Mouse (Mus musculus): ENCODE measurements around the gene Nmnat3. TPM values are rescaled to one million over a fixed set of nuclear protein-coding genes. Genes with fewer than 3 reads are reported as not detected.

Nmnat3 gene
- polyA plus RNA-seq, 1 experiment from 2014 or later = 7.7 TPM

GRCm38 (mm10) chr9:98439091-98439490 lies 151.9 kb downstream of the Nmnat3 start:
- Histone ChIP-seq H3K27ac (replicated peaks) (no peak overlapping the region), H3K36me3 (ENCODE audit: control insufficient read depth, insufficient read depth, low read length) (no peaks in the 10 kb centered on the region), H3K4me2 (replicated peaks; ENCODE audit: low read depth) (no peak overlapping the region), H3K27me3 (ENCODE audit: control insufficient read depth, insufficient read depth, low read length) (no peaks in the 10 kb centered on the region), H3K9me3 (ENCODE audit: control insufficient read depth, low read length) (no peaks in the 10 kb centered on the region), H3K4me1 (replicated peaks; ENCODE audit: control insufficient read depth, insufficient read depth) (no peaks in the 10 kb centered on the region; the same call in 1 of the 2 replicates), H3K4me3 (ENCODE audit: low read depth, low read length) (no peak overlapping the region), H3K9ac (ENCODE audit: low read length) (no peak overlapping the region)
- DNase-seq (ENCODE audit: low spot score) (no peak), ATAC-seq (ENCODE audit: low FRiP score, low TSS enrichment) (no peak)
- TF ChIP-seq CTCF (IDR thresholded peaks at IDR 0.05; ENCODE audit: low read depth) (no peak), EP300 (optimal IDR thresholded peaks at IDR 0.05) (no peak)
- WGBS = 78% methylated on average over 3 of the region's 3 CpGs

- Histone ChIP-seq H3K9ac (ENCODE audit: low read length) (no peak overlapping the region), H3K27ac (replicated peaks) (no peak overlapping the region), H3K4me2 (replicated peaks; ENCODE audit: low read depth) (no peak overlapping the region), H3K27me3 (ENCODE audit: control insufficient read depth, insufficient read depth, low read length) (no peaks in the 10 kb centered on the region), H3K4me1 (replicated peaks; ENCODE audit: control insufficient read depth, insufficient read depth) (no peaks in the 10 kb centered on the region; the same call in 1 of the 2 replicates), H3K4me3 (ENCODE audit: low read depth, low read length) (no peak overlapping the region), H3K9me3 (ENCODE audit: control insufficient read depth, low read length) (no peaks in the 10 kb centered on the region), H3K36me3 (ENCODE audit: control insufficient read depth, insufficient read depth, low read length) (peaks cover 2% of the 10 kb centered on the region; the same call in 1 of the 2 replicates)
- WGBS = 60% methylated on average over 5 of the region's 5 CpGs
- DNase-seq (ENCODE audit: low spot score) (peak; percentile 65), ATAC-seq (ENCODE audit: low FRiP score, low TSS enrichment) (no peak)
- TF ChIP-seq CTCF (IDR thresholded peaks at IDR 0.05; ENCODE audit: low read depth) = peak; percentile 91
- no peak for TF ChIP-seq EP300 (optimal IDR thresholded peaks at IDR 0.05)
Observed at GRCm38 (mm10) chr9:98442638-98443037, 155.4 kb downstream of the Nmnat3 start.

- Histone ChIP-seq H3K36me3 (ENCODE audit: control insufficient read depth, insufficient read depth, low read length) (peaks cover 2% of the 10 kb centered on the region; the same call in 1 of the 2 replicates), H3K4me1 (replicated peaks; ENCODE audit: control insufficient read depth, insufficient read depth) (no peaks in the 10 kb centered on the region; the same call in 1 of the 2 replicates), H3K4me2 (replicated peaks; ENCODE audit: low read depth) (no peak overlapping the region), H3K27ac (replicated peaks) (peak overlapping the region; percentile 4; the same call in 1 of the 2 replicates), H3K27me3 (ENCODE audit: control insufficient read depth, insufficient read depth, low read length) (no peaks in the 10 kb centered on the region), H3K4me3 (ENCODE audit: low read depth, low read length) (no peak overlapping the region), H3K9me3 (ENCODE audit: control insufficient read depth, low read length) (no peaks in the 10 kb centered on the region), H3K9ac (ENCODE audit: low read length) (no peak overlapping the region)
- TF ChIP-seq EP300 (optimal IDR thresholded peaks at IDR 0.05) (no peak), CTCF (IDR thresholded peaks at IDR 0.05; ENCODE audit: low read depth) (no peak)
- DNase-seq (ENCODE audit: low spot score) = peak; percentile 40
- WGBS = 64% methylated on average over 9 of the region's 9 CpGs
- peak; percentile 50 for ATAC-seq (ENCODE audit: low FRiP score, low TSS enrichment)
Observed at GRCm38 (mm10) chr9:98445359-98446149, 158.3 kb downstream of the Nmnat3 start.

GRCm38 (mm10) chr9:98450976-98451375 lies 163.7 kb downstream of the Nmnat3 start:
- WGBS = 65% methylated on average over 1 of the region's 1 CpGs
- ATAC-seq (ENCODE audit: low FRiP score, low TSS enrichment) = no peak
- no peak overlapping the region for H3K27ac ChIP-seq (replicated peaks)
- no peak overlapping the region for H3K4me3 ChIP-seq (ENCODE audit: low read depth, low read length)
- H3K9ac ChIP-seq (ENCODE audit: low read length) = no peak overlapping the region
- TF ChIP-seq EP300 (optimal IDR thresholded peaks at IDR 0.05) (no peak), CTCF (IDR thresholded peaks at IDR 0.05; ENCODE audit: low read depth) (no peak)
- no peaks in the 10 kb centered on the region for H3K27me3 ChIP-seq (ENCODE audit: control insufficient read depth, insufficient read depth, low read length)
- H3K9me3 ChIP-seq (ENCODE audit: control insufficient read depth, low read length) = no peaks in the 10 kb centered on the region
- H3K4me1 ChIP-seq (replicated peaks; ENCODE audit: control insufficient read depth, insufficient read depth) = no peaks in the 10 kb centered on the region
- no peak overlapping the region for H3K4me2 ChIP-seq (replicated peaks; ENCODE audit: low read depth)
- H3K36me3 ChIP-seq (ENCODE audit: control insufficient read depth, insufficient read depth, low read length) = no peaks in the 10 kb centered on the region
- no peak for DNase-seq (ENCODE audit: low spot score)

- Histone ChIP-seq H3K27me3 (ENCODE audit: control insufficient read depth, insufficient read depth, low read length) (no peaks in the 10 kb centered on the region), H3K27ac (replicated peaks) (0 out of 2 replicates have a peak overlapping the region, but pooled peaks have one; percentile 4), H3K9ac (ENCODE audit: low read length) (no peak overlapping the region), H3K9me3 (ENCODE audit: control insufficient read depth, low read length) (no peaks in the 10 kb centered on the region), H3K4me2 (replicated peaks; ENCODE audit: low read depth) (no peak overlapping the region), H3K36me3 (ENCODE audit: control insufficient read depth, insufficient read depth, low read length) (no peaks in the 10 kb centered on the region), H3K4me1 (replicated peaks; ENCODE audit: control insufficient read depth, insufficient read depth) (no peaks in the 10 kb centered on the region), H3K4me3 (ENCODE audit: low read depth, low read length) (no peak overlapping the region)
- DNase-seq (ENCODE audit: low spot score) = no peak
- TF ChIP-seq CTCF (IDR thresholded peaks at IDR 0.05; ENCODE audit: low read depth) = no peak
- TF ChIP-seq EP300 (optimal IDR thresholded peaks at IDR 0.05) = no peak
- ATAC-seq (ENCODE audit: low FRiP score, low TSS enrichment) = peak; percentile 82
- WGBS = 51% methylated on average over 2 of the region's 2 CpGs
Observed at GRCm38 (mm10) chr9:98466709-98467108, 179.5 kb downstream of the Nmnat3 start.

Other genes starting within 250 kb of the Nmnat3 start
- 44.6 and 45.7 TPM in 2 replicates for gene Rbp1, start 135.5 kb downstream of the Nmnat3 start, polyA plus RNA-seq (2015; fragmentation: Nextera tagmentation; extraction: Ambion mirVana)
- gene Rbp2, start 198.7 kb downstream of the Nmnat3 start, polyA plus RNA-seq (2015; fragmentation: Nextera tagmentation; extraction: Ambion mirVana) = 197 and 200 TPM in 2 replicates

Data from stomach, postnatal 0 days (tissue).